Mouse (Mus musculus): ENCODE data around the gene Rab11fip2.

Rab11fip2 gene

GRCm38 (mm10) chr19:59853061-59853460 lies 90.4 kb downstream of the Rab11fip2 start:
- no peak for DNase-seq

Measured in kidney, adult 11 months (tissue).